Mouse (Mus musculus): ENCODE data around the gene Mfsd2b. TPM values are rescaled to one million over a fixed set of nuclear protein-coding genes. Genes with fewer than 3 reads are reported as not detected.

Mfsd2b gene
- polyA plus RNA-seq, 1 experiment from 2014 or later, result 63.3 TPM

Other genes starting within 250 kb of the Mfsd2b start
- gene Fam228a, start 135.9 kb downstream of the Mfsd2b start, polyA plus RNA-seq (2015; fragmentation: Nextera tagmentation; extraction: Ambion mirVana), result 0.04 TPM in 1 of 2 replicates, not detected in the other
- 0.47 and 0.76 TPM in 2 replicates for gene Pfn4, start 105.3 kb downstream of the Mfsd2b start, polyA plus RNA-seq (2015; fragmentation: Nextera tagmentation; extraction: Ambion mirVana)
- gene Fam228b, start 105.1 kb downstream of the Mfsd2b start, polyA plus RNA-seq (2015; fragmentation: Nextera tagmentation; extraction: Ambion mirVana), result 0.42 and 0.85 TPM in 2 replicates
- 80.2 and 83.3 TPM in 2 replicates for gene Sf3b6, start 56.8 kb downstream of the Mfsd2b start, polyA plus RNA-seq (2015; fragmentation: Nextera tagmentation; extraction: Ambion mirVana)
- 3.6 TPM in 2 replicates for gene Fkbp1b, start 32.8 kb downstream of the Mfsd2b start, polyA plus RNA-seq (2015; fragmentation: Nextera tagmentation; extraction: Ambion mirVana)
- 8.8 and 10.2 TPM in 2 replicates for gene Wdcp, start 31.1 kb downstream of the Mfsd2b start, polyA plus RNA-seq (2015; fragmentation: Nextera tagmentation; extraction: Ambion mirVana)
- 20.9 and 23.2 TPM in 2 replicates for gene Ubxn2a, start 33.3 kb upstream of the Mfsd2b start, polyA plus RNA-seq (2015; fragmentation: Nextera tagmentation; extraction: Ambion mirVana)
- gene Atad2b, start 43.0 kb upstream of the Mfsd2b start, polyA plus RNA-seq (2015; fragmentation: Nextera tagmentation; extraction: Ambion mirVana), result 3.8 TPM in 2 replicates